In the genomic region with DNA sequence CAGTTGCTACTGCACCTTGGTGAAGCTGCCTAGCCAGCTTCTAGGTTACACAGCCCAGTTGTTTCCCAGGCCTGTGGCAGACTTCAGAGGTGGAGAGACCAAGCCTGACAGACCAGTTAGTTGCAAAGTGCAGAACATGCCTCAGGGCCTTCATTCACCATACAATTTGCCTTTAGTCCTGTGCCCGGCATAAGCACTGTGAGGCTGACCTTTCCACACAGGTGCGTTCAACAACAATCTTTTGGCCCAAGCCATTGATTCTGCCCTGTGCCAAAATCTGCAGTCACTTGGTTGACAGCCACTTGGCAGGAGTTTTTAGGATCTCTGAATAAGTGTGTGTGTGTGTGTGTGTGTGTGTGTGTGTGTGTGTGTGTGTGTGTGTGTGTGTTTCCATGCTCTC, we compare ENCODE assay signal across 12 mouse cellular contexts.
DNase-seq lines count a peak whose midpoint lies in the region; ATAC-seq and TF ChIP-seq lines count a peak whose summit lies in the region.
"Had no signal": no experiment of that assay in that cellular context is flagged by ENCODE, and none has a peak within 500 bp of the region (broad histone marks: within the 10 kb centered on the region; RNA-seq: fewer than 3 reads in every experiment).

No protein-coding gene starts in this region.

- H3K27ac ChIP-seq in liver, adult 2 months (replicated peaks; ENCODE audit: insufficient read depth, low read depth, low read length) = no peak overlapping the region
- no peak overlapping the region for H3K27ac ChIP-seq in liver, embryonic 12.5 days
- H3K27ac ChIP-seq: hindbrain, embryonic 14.5 days had no signal

- no peaks in the 10 kb centered on the region for H3K27me3 ChIP-seq in liver, adult 2 months (ENCODE audit: control insufficient read depth, insufficient read depth, low read length)
- H3K27me3 ChIP-seq in liver, embryonic 12.5 days (replicated peaks) = no peaks in the 10 kb centered on the region

- no peak overlapping the region for H3K4me3 ChIP-seq in liver, adult 2 months (ENCODE audit: insufficient read depth, low read depth, low read length)
- H3K4me3 ChIP-seq in liver, embryonic 12.5 days = no peak overlapping the region

- H3K79me2 ChIP-seq in liver, adult 2 months (ENCODE audit: control insufficient read depth, insufficient read depth, low read length) = no peaks in the 10 kb centered on the region

- peak; percentile 14 to 23 for DNase-seq in cerebellum, postnatal 25 days
- DNase-seq in cerebellum, postnatal 4 days (ENCODE audit: low spot score in 2 of 2) = no peak
- DNase-seq in liver, adult 2 months (ENCODE audit: extremely low read depth, low read depth, low spot score) = peak; percentile 65
- DNase-seq in gonadal fat pad, adult 2 months (ENCODE audit: low read depth) = peak; percentile 96
- DNase-seq in kidney, postnatal 14 days = peak; percentile 64
- DNase-seq in spleen, postnatal 36 days (ENCODE audit: low spot score in 2 of 2) = no peak
- no peak for DNase-seq in thymus, postnatal 14 days
- DNase-seq: gastrocnemius, postnatal 10 days; thymus, postnatal 25 days had no signal

- no peak overlapping the region for H3K9ac ChIP-seq in liver, adult 2 months (ENCODE audit: low read depth, low read length)
- H3K9ac ChIP-seq in liver, embryonic 12.5 days = no peak overlapping the region
- H3K9ac ChIP-seq: hindbrain, embryonic 14.5 days had no signal

- no peaks in the 10 kb centered on the region for H3K36me3 ChIP-seq in liver, adult 2 months (ENCODE audit: control insufficient read depth, insufficient read depth, low read length)
- no peaks in the 10 kb centered on the region for H3K36me3 ChIP-seq in liver, embryonic 12.5 days

- TF ChIP-seq POLR2A in liver, adult 2 months (IDR thresholded peaks at IDR 0.05; ENCODE audit: extremely low read depth, insufficient read depth, low read length) = no peak

- ATAC-seq in liver, embryonic 12.5 days = no peak
- ATAC-seq: activated CD4-positive, CD25-positive, alpha-beta regulatory T cell, adult 4 months had no signal

- H3K4me2 ChIP-seq in liver, embryonic 12.5 days = no peak overlapping the region
- H3K4me2 ChIP-seq: hindbrain, embryonic 14.5 days had no signal

- no peak for TF ChIP-seq CTCF in liver, adult 2 months (IDR thresholded peaks at IDR 0.05; ENCODE audit: low read depth, low read length)

- H3K9me3 ChIP-seq in liver, embryonic 12.5 days (replicated peaks) = no peaks in the 10 kb centered on the region

- no peaks in the 10 kb centered on the region for H3K4me1 ChIP-seq in liver, adult 2 months (ENCODE audit: control insufficient read depth, insufficient read depth, low read length)
- no peaks in the 10 kb centered on the region for H3K4me1 ChIP-seq in liver, embryonic 12.5 days

- 32% methylated on average over 2 of the region's 2 CpGs for WGBS in liver, adult 2 months
- WGBS in liver, embryonic 12.5 days (ENCODE audit: insufficient replicate concordance) = 74% methylated on average over 2 of the region's 2 CpGs

Comparison
In these comparisons a context has a peak if more than half of its experiments do, and no peak if none do; other contexts are left out.
1. DNase-seq: peak in cerebellum, postnatal 25 days (2 of 2), liver, adult 2 months (single experiment), gonadal fat pad, adult 2 months (single experiment) and kidney, postnatal 14 days (single experiment); none in cerebellum, postnatal 4 days (0 of 2), spleen, postnatal 36 days (0 of 2) and thymus, postnatal 14 days (single experiment).